Mouse (Mus musculus) lung, postnatal 4 days (tissue): ENCODE data around the gene Clec16a.

Source experiments
- DNase-seq, 2 experiments: peaks; one replicate each; pipeline ENCODE4 v3.0.0; 2021

The Clec16a gene

DNA sequence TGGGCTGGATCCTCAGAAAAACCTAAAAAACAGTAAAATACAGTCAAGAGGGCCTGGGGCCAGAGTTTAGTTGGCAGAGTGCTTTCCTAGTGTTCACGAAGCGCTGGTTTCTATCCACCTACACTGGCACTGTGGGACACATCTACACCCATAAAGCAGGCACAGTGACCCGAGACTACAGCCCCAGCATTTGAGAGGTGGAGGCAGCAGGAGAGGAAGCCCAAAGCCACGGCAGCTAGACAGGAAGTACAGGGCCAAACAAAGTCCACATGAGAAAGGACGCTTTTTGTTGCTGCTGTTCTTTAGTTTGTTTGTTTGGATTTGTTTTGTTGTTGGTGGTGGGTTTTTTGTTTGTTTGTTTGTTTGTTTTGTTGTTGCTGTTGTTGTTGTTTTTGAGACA, 8.8 kb upstream of the Clec16a start:
- DNase-seq: no peak

DNA sequence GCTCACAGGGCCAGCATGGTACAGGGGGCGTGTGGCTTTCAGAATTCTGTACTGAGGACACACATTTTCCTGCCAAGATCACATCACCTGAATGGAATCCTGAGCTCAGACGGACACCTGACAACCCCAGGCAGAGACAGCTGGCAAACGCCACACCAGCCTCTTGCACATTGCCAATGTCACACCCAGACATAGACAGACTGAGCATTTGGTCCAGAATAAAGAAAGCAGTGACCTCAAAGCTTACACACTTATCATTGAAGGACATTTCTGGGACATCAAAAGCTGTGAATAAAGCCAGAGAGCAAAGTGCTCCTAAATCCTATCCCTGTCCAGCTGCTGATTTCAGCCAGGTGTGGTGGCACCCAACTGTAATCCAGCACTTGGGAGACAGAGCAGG, 8.2 kb upstream of the Clec16a start:
- no peak for DNase-seq

DNA sequence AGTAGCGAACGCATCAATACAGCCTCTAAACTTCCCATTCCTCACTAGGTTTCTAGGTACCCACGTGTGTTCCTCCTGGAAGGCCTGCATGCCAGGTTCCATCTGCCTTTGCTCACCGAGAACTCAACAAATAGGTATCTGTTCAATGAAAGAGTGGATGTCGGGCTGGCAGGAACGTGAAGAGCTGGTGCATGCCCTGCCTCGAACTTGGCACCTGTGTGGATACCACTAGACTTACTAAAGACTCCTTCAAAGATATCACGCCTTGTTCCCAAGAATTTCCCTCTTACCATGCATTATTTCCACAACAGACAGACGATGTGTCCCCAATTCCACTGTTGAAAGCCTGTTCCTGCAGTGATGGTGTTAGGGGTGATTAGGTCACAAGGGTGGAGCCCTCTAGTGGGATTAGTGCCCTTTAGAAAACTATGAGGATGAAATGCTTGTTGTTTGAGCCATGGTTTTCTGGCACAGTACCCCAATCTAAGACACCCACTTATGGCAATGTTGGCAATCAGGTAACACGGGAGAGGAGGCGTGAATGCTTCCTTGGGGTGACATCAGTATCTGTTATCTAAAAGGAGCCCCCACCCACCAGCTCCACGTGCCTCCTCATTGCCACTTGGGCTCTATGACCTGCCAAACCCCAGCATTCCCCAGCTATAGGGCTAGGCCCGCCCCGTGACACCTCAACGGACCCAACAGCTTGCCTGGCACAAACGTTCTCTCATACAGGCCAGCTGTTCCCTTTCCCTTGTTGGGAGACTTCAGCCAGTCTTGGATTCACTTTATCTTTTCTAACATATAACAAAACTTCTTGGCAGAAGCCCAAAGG, 4.2 kb upstream of the Clec16a start:
- DNase-seq: peak in 1 of 2 experiments; percentile 38

DNA sequence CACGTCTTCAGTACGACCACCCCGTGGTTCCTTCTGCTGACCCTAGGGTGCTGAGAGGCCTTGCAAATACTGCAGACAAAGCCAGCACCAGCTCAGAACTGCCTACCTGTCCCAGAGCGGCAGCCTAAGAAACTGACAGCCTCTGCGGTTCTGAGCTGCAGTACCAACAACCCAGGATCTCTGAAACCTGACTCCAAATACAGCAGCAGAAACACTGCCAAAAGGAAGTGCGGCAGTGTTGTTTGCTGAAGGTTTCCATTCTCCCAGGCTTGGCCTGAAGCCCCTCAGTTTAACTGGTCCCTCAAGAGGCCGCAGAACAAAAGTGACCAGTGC, 3.6 kb upstream of the Clec16a start:
- peak; percentile 33 to 36 for DNase-seq

DNA sequence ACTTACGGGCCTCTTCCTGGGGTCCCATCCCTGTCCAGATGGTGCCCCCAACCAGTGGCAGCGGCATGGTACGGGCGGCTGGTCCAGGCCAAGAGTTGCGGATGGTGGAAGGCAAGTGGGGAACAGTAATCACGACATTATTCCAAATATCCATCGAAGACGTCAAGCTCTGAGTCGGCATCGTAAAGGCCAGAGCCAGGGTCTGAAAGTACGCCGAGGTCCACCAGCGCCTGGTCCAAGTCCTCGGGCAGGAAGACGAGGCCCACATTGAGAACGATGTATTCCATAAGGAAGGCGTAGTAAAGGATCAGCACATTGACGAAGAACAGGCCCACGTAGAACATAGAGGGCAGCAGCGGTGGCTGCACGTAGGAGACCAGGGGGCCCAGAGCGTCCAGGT, 2.9 kb upstream of the Clec16a start:
- peak in 1 of 2 experiments; percentile 38 for DNase-seq

DNA sequence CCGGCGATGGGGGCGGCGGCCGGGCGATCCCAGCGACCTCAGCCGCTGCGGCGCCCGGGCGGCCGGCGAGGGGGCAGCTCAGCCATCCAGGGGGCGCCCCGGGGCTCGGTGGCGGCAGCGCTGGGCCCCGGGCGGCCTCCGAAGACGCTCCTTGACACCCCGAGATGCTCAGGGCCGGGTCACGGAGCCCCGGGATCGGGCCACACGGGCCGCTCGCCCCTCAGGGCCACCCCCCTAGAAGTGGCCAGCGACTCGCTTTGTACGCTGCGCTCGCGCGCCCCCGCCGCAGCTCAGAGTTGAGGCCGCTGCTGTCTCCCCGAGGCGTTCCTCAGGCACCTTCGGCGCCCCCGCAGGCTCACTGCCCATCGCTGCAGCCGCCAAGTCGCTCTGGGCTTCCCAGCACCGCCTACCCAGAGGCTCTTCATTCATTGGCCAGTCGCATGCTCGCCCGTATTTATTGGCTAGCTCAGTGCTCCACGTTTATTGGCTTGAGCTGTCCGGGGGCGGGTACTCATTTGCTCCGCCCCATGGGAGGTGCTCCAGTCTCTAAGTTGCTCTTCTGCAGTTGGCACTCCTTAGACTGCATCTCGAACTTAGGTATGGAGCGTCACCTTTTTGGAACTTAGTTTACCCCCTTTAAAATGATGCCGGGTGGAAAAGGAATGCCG, 2.3 kb upstream of the Clec16a start, which contains the start of gene Dexi:
Gene Dexi (minus strand): TSS at position 357 of the 668 bp plus-strand sequence.
- DNase-seq: peak; percentile 95 to 98

DNA sequence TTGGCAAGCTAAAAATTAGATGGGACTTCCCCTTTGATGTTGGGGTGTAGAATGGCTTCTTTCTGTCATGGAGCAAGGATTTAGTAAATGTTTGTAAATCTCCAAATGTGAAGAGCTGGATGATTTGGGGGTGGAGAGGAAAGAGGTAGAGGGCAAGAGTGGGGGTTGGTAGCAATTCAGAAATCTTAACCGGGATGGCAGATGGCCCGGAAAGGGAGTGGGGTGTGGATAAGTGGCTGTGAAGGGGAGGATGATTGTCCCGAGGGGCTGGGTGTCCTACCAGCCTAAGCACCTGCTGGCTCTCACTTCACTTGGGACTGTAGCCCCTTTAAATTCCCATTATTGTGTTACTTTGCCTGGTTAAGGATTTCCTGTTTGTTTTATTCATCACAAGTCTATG, 1.7 kb downstream of the Clec16a start:
- DNase-seq: no peak

DNA sequence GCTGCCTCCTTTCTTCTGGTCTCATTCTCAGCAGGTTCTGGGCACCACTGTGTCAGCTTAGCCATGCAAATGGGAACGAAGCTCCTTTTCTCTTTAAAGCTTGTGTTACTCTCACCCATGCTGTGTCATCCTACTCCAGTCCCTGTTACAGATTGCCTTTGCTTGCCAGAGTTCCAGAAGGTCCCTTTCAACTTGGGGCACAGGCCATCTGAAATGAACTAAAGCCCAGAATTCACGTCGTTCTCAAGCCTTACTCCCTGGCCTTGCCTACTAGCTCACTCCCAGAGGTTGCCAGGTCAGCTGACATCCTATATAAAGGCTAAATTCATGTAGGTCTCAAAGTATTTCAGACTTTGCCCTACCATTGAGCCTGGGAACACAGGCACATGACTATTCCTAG, 3.8 kb downstream of the Clec16a start:
- DNase-seq: no peak

DNA sequence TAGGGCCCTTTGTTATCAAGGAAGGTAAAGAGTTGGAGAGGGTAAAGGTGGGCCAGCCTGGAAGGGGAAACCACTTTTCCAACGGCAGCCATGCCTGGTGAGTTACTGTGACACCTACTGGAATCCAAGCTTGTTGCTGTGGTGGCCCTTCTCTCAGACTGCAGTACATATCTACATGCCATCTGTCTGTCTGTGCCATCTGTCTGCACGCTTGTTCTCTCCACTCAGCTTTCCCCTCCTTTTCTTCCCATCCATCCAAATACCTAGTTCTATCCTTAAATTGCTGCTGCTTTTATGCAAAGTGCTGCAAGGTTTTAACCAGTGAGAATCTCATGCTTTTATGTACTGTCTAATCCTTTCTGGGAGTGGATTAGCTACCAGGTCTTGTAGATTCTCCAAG, 4.5 kb downstream of the Clec16a start:
- DNase-seq: no peak

DNA sequence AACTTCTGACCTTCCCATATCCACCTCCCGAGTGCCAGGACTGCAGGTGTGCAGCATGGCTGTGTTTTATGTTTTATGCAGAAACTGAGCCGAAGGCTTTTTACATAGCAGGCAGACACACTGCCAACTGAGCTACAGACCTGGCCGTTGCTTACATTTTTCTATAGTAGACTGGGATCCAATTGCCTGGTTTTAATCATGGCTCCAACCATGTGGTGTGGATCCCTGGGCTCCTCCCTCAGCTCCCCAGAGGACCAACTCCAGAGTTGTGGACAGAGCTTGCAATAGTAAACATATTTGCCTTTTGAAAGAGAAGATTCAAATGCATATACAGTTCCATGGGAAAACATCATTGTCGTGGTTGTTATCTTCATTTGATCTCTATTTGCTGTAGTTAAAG, 6.5 kb downstream of the Clec16a start:
- no peak for DNase-seq

DNA sequence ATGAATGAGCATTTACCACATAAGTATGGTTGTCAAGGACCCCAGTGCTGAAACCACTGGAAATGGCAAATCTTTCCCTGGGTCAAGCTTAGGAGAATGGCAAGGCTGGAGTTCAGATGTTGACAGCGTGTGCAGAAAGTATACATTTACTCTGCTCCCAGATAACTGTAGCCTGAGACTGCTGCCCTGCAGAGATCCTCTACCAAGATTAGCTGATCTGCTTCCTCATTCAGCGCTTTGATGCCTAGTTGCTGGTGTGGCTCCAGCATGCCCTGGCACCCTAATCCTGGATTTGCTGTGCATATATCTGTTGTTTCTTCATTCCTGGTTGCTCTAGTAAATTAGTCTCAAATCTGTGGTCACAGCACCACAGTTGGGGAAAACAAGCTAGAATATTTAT, 8.7 kb downstream of the Clec16a start:
- no peak for DNase-seq

DNA sequence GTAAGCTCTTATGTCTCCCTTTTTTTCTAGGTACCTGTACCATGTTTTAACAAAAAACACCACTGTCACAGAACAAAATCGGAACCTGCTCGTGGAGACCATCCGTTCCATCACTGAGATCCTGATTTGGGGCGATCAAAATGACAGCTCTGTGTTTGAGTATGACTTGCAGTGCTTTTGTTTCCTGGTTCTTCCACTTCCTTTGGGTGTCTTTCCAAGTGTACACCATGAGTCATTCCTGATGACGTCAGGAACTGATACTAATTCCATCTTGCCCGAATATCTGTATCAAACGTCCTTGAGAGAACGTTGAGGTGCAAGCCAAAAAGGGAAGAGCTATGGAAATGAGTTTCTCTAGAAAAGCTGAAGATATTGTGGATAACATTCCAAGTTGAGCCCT, 14.9 kb downstream of the Clec16a start:
- DNase-seq: no peak

DNA sequence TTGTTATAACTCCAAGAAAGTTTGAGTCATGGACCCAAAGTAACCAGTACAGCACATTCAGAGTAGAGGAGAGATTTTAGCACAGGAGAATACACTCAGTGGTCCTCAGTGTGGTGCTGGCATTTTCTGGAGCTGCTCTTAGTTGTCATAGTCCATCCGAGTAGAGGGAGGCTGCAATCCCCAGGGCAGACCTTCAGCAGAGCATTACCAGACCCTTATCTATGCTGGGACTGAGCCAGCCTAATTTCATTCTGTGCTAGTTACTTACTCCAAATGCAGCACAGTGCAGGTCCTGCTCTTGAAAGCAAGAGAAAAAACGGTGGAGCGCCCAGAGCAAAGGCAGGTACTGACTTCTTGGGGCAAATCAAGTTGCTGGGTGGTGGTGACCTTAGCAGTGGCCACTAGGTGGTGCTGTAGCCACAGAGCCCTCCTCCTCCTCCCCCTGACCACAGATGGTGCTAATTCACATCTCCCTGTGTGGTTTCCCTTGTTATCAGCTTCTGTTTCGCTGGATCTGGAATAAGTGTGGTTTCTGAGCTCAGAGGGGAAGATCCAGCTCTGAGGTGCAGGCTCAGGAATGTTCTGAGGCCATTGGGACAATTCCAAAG, 20.2 kb downstream of the Clec16a start:
- peak; percentile 65 to 77 for DNase-seq

DNA sequence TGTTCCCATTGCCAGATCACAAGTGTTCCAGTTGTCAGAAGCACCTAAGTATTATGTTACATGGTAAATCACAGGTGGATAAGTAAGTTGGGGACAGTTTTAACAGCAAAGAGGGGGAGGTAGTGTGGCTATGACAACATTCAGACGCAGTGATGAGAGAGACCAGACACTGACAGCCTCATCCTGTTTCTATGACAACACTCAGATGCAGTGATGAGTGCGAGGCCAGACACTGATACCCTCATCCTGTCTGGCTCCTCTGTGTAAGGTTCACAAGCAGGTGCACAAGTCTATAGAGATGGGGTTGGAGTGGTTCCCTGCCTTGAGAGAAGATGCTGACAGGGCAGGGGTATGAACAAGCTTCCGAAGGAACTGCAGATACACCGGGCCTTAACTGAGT, 22.0 kb downstream of the Clec16a start:
- DNase-seq: no peak

DNA sequence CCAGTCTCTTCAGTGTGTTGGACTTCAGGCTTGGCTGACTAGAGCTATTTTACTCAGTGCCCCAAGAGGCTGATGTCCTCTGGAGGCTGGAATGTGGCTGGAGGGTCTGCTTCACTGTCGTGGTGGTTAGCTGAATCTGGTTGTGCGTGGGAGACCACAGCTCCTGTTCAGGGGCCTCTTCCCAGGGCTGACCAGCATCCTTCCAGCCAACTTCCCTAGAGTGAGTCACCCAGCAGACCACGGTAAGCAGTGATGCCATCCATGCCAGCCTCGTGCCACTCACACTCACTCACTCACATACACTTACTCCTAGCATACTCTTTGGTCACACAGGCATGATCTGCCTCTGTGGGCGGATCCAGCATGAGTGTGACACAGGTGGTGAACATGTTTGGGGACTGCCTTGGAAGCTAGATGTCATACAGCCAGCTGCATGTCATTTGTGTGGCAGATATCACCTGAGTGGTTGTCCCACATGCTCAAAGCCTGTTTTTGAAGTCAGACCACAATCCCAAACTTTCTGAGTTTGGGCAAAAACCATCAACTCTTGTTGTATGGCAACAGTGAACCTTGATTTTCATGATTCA, 24.8 kb downstream of the Clec16a start:
- DNase-seq: no peak

DNA sequence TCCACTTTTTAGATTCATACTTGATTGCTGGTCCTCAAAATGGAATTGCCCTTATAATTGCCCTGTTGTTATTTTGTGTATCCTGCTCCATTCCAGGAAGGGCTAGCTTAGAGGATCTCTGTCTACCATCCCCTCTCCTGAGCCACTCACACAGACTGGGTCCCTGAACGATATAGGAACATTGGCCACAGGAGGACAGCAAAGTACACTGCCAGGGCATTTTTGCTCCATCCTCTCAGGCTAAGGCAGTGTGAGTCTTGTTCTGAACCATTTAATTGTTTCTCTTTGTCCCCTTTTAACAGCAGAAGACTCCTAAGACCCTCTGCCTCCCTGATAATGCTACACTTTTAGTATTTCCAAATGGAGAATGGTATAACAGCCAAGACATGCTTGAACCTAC, 25.6 kb downstream of the Clec16a start:
- DNase-seq: peak; percentile 41 to 77

DNA sequence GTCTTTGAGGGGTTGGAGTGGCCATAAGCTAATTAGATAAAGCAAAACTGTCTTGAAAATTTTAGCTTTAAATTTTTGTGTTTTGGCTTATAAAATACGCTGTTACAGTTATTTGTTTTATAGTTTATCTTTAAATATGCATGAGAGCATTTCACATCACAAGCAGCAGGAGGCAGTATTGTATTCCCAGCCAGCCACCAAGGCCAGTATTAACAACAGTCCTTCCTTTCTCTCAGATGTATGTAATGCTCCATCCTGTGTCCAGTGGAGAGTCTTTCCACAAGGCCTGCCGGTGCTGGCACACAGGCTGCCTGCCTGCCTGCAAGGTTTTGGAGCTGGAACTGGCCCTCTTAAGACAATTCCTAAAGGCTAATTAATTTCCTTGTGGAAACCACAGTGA, 26.7 kb downstream of the Clec16a start:
- peak in 1 of 2 experiments; percentile 37 for DNase-seq

DNA sequence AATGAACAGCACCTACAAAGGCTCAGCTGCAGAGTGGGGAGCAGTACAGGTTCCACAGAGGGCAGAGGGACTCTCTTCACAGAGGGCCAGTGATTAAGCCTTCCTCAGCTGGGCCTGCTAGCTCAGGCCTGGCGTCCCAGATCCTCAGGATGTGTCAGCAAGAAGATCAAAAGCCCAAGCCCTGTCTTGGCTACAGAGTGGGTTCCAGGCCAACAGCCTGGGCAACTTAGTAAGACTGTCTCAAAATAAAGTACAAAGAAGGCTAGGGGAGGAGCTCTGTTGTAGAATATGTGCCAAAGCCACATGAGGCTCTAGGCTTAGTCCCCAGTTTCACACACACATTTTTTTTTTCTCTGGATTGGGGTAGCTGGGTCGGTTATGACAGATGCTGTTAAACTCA, 29.8 kb downstream of the Clec16a start:
- peak in 1 of 2 experiments; percentile 32 for DNase-seq

DNA sequence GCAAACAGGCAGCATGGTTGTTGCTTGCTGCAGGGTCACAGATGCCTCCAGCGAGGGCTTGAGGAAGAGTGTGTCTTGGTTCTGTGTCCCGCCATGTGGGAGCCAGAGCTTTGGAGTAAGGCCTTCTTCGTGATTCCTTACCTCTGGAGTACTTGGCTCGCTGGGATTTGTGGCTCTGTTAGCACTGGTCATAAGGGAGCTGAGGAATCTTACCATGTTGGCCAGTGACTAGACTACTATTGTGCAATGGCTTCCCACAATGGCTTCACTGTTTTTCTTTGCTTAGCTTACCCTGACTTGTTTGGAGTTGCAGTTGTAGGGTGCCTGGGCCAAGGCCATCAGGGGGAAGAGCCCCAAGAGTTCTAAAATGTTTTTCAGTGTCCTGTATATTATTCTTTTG, 30.8 kb downstream of the Clec16a start:
- DNase-seq: no peak

DNA sequence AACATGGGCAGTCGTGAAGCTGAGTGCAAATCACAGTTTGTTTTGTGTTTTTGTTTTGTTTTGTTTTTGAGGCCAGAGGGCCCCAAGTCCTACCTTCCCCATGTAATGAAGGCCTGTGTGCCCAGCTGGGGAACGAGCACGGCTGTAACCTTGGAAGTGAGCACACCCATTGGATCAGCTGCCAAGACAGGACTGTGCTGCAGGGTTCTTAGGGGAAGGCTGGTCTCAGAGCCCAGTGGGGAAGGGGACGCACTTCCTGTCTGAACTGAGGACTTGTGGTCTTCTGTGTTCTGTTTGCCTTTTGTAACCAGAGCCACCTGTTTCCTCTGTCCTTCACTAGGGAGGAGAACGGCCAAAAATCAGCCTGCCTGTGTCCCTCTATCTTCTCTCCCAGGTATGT, 32.4 kb downstream of the Clec16a start:
- DNase-seq: no peak

DNA sequence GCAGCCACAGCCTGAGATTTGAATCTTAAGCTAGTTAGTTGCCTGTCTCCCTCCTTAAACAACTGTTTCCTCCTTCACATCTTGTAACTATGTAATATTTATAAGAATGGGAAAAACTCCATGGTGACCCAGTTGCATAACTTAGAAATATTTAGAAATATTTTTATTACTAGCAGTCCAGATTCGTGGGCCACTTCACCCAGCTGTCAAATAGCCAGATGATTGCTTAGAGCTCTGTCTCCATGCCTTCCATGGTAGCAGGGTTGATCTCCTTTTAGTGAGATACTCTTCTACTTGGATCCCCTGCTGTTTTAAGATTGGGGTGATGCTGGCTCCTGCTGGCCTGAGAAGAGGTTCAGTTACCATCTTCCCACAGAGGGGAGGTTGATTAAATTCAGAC, 33.2 kb downstream of the Clec16a start:
- no peak for DNase-seq

DNA sequence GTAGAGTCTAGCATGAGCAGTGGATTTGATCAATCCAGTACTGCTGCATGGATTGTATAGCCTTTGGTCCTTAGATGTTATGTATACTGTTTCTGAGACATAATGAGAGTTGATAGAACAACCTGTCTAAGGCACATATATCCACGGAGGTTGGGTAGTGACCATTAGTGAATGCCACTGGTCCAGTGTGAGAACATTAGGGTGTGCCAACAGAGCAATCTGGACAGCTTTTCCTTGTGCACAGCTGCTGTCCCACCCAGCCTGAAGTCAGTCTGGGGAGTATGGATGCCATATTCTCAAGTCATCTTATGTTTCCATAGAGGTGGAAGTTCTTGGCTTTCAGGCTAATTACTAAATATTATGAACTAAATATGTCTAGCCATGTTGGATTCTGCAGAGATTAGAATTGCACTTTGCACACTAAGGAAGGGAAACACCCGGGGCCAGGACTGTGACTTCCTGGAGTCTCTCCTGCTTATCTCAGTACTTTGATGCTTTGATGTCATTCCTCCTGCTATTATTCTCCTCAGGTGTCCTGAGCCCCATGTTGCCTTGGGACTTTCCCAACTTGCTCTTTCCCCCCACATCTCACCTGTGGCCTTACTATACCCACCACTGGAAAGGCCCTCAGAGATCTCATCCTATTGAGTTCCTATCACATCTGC, 36.2 kb downstream of the Clec16a start:
- DNase-seq: no peak

DNA sequence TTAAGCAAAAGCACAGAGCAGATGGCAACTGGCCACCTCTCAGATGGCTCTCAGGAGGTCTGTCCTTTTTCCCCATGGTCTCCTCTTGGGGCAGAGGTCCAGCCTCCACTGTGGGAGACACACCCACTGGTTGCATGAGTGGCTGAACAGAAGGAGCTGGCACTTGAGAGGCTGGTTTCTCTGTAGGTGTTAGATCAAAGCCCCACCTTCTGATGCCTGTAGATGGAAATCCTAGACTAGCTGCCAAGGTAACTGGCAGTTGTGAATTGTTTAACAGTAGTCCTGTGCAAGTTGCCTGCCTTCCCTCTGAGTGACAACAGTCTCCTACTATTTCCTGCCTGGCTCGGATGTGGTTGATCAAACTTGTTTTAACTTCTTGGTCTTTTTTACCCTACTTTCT, 40.0 kb downstream of the Clec16a start:
- DNase-seq: peak in 1 of 2 experiments; percentile 14
